Mouse (Mus musculus): ENCODE data around the gene Olfr495. TPM values are rescaled to one million over a fixed set of nuclear protein-coding genes. Genes with fewer than 3 reads are reported as not detected.

Gene Olfr495
- polyA plus RNA-seq (2016; fragmentation: Nextera tagmentation; extraction: Ambion mirVana), result not detected in 2 replicates

DNA sequence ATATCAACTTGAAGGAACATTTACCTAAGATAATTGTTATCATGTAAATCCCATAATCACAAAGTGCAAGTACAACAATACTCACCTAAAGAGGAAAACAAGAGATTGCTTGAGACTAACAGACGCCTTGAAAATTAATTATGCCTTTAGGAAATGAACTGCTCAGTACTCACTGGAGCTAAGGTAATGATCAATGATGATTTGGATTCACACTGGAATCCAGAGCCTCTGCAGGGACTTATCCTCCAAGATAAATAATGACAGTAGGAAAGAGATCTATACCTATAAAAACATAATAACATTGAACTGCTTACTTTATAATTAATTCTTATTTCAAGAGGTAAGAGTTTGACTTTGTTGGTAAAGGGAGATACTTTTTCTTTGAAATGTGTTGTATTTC lies at the start of gene Olfr495:
Gene Olfr495, plus strand, starts transcription at position 301 of the 400 bp plus-strand sequence.
- H3K27me3 ChIP-seq, result no peaks in the 10 kb centered on the region
- no peak within 1 kb of the TSS for H3K4me3 ChIP-seq
- no peak for ATAC-seq (ENCODE audit: low FRiP score, low read depth)
- no peak within 1 kb of the TSS for H3K9ac ChIP-seq (replicated peaks)
- no peaks in the 10 kb centered on the region for H3K9me3 ChIP-seq
- H3K4me1 ChIP-seq, result no peaks in the 10 kb centered on the region
- 83% methylated on average over 1 of the region's 1 CpGs for WGBS
- H3K36me3 ChIP-seq, result no peaks in the 10 kb centered on the region
- no peak within 1 kb of the TSS for H3K27ac ChIP-seq (replicated peaks)
- H3K4me2 ChIP-seq (replicated peaks), result no peak within 1 kb of the TSS

GRCm38 (mm10) chr7:108346879-108347278 lies 46.1 kb upstream of the Olfr495 start, which contains the start of gene Olfr493:
TSS of gene Olfr493 (minus strand) at chr7:108346979.
- Histone ChIP-seq H3K9ac (replicated peaks) (no peak within 1 kb of the TSS), H3K4me2 (replicated peaks) (no peak within 1 kb of the TSS), H3K9me3 (no peaks in the 10 kb centered on the region), H3K27ac (replicated peaks) (no peak within 1 kb of the TSS), H3K27me3 (no peaks in the 10 kb centered on the region), H3K4me3 (no peak within 1 kb of the TSS), H3K36me3 (no peaks in the 10 kb centered on the region), H3K4me1 (no peaks in the 10 kb centered on the region)
- ATAC-seq (ENCODE audit: low FRiP score, low read depth), result no peak
- 72% methylated on average over 1 of the region's 1 CpGs for WGBS

GRCm38 (mm10) chr7:108365035-108365434 lies 27.9 kb upstream of the Olfr495 start, which contains the start of gene Olfr494:
TSS of gene Olfr494 (plus strand) at chr7:108365335.
- 84% methylated on average over 3 of the region's 3 CpGs for WGBS
- Histone ChIP-seq H3K9ac (replicated peaks) (no peak within 1 kb of the TSS), H3K36me3 (no peaks in the 10 kb centered on the region), H3K27ac (replicated peaks) (no peak within 1 kb of the TSS), H3K4me1 (no peaks in the 10 kb centered on the region), H3K9me3 (no peaks in the 10 kb centered on the region), H3K4me2 (replicated peaks) (no peak within 1 kb of the TSS), H3K4me3 (no peak within 1 kb of the TSS), H3K27me3 (no peaks in the 10 kb centered on the region)
- ATAC-seq (ENCODE audit: low FRiP score, low read depth), result no peak

GRCm38 (mm10) chr7:108420121-108420520 lies 27.2 kb downstream of the Olfr495 start, which contains the start of gene Olfr497:
TSS of gene Olfr497 (plus strand) at chr7:108420421.
- H3K36me3 ChIP-seq, result no peaks in the 10 kb centered on the region
- ATAC-seq (ENCODE audit: low FRiP score, low read depth), result no peak
- no peaks in the 10 kb centered on the region for H3K4me1 ChIP-seq
- no peaks in the 10 kb centered on the region for H3K9me3 ChIP-seq
- 87% methylated on average over 2 of the region's 2 CpGs for WGBS
- H3K4me2 ChIP-seq (replicated peaks), result no peak within 1 kb of the TSS
- H3K27me3 ChIP-seq, result no peaks in the 10 kb centered on the region
- H3K4me3 ChIP-seq, result no peak within 1 kb of the TSS
- H3K9ac ChIP-seq (replicated peaks), result no peak within 1 kb of the TSS
- no peak within 1 kb of the TSS for H3K27ac ChIP-seq (replicated peaks)

Other genes with a start within 250 kb of the Olfr495 start
- gene Olfr485, start 233.3 kb upstream of the Olfr495 start, polyA plus RNA-seq (2016; fragmentation: Nextera tagmentation; extraction: Ambion mirVana), result 0.25 TPM in 1 of 2 replicates, not detected in the other
- gene Olfr486, start 220.4 kb upstream of the Olfr495 start, polyA plus RNA-seq (2016; fragmentation: Nextera tagmentation; extraction: Ambion mirVana), result not detected in 2 replicates
- gene Olfr487, start 178.5 kb upstream of the Olfr495 start, polyA plus RNA-seq (2016; fragmentation: Nextera tagmentation; extraction: Ambion mirVana), result not detected in 2 replicates
- not detected in 2 replicates for gene Olfr488, start 134.8 kb upstream of the Olfr495 start, polyA plus RNA-seq (2016; fragmentation: Nextera tagmentation; extraction: Ambion mirVana)
- gene Olfr490, start 104.2 kb upstream of the Olfr495 start, polyA plus RNA-seq (2016; fragmentation: Nextera tagmentation; extraction: Ambion mirVana), result not detected in 2 replicates
- gene Olfr491, start 79.7 kb upstream of the Olfr495 start, polyA plus RNA-seq (2016; fragmentation: Nextera tagmentation; extraction: Ambion mirVana), result not detected in 2 replicates
- not detected in 2 replicates for gene Olfr492, start 69.5 kb upstream of the Olfr495 start, polyA plus RNA-seq (2016; fragmentation: Nextera tagmentation; extraction: Ambion mirVana)
- gene Olfr493, start 46.2 kb upstream of the Olfr495 start, polyA plus RNA-seq (2016; fragmentation: Nextera tagmentation; extraction: Ambion mirVana), result not detected in 2 replicates
- gene Olfr494, start 27.8 kb upstream of the Olfr495 start, polyA plus RNA-seq (2016; fragmentation: Nextera tagmentation; extraction: Ambion mirVana), result not detected in 2 replicates
- gene Olfr497, start 27.3 kb downstream of the Olfr495 start, polyA plus RNA-seq (2016; fragmentation: Nextera tagmentation; extraction: Ambion mirVana), result not detected in 2 replicates
- gene Olfr498, start 72.2 kb downstream of the Olfr495 start, polyA plus RNA-seq (2016; fragmentation: Nextera tagmentation; extraction: Ambion mirVana), result not detected in 2 replicates
- gene Olfr502, start 131.9 kb downstream of the Olfr495 start, polyA plus RNA-seq (2016; fragmentation: Nextera tagmentation; extraction: Ambion mirVana), result not detected in 2 replicates
- not detected in 2 replicates for gene Olfr503, start 151.4 kb downstream of the Olfr495 start, polyA plus RNA-seq (2016; fragmentation: Nextera tagmentation; extraction: Ambion mirVana)
- not detected in 2 replicates for gene Olfr504, start 172.6 kb downstream of the Olfr495 start, polyA plus RNA-seq (2016; fragmentation: Nextera tagmentation; extraction: Ambion mirVana)
- gene Olfr506, start 217.6 kb downstream of the Olfr495 start, polyA plus RNA-seq (2016; fragmentation: Nextera tagmentation; extraction: Ambion mirVana), result not detected in 2 replicates
- gene Olfr507, start 228.6 kb downstream of the Olfr495 start, polyA plus RNA-seq (2016; fragmentation: Nextera tagmentation; extraction: Ambion mirVana), result not detected in 2 replicates
- gene Olfr508, start 236.8 kb downstream of the Olfr495 start, polyA plus RNA-seq (2016; fragmentation: Nextera tagmentation; extraction: Ambion mirVana), result not detected in 2 replicates